Mouse (Mus musculus) liver, embryonic 16.5 days (tissue): ENCODE results near the gene Pdgfb. TPM values are rescaled to one million over a fixed set of nuclear protein-coding genes. Genes with fewer than 3 reads are reported as not detected.

Source experiments
- ATAC-seq: fragments of 200-750 bp; cut with Nextera tagmentation; 2 replicates; pipeline ENCODE4 v1.8.0; 2017; ENCODE audit warnings: low read depth, mild to moderate bottlenecking, moderate number of reproducible peaks, moderate library complexity
- H3K27ac ChIP-seq: fragments of 300-500 bp; sonication (generic); 2 replicates; pipeline ENCODE4 v1.5.1; 2014; ENCODE audit warnings: mild to moderate bottlenecking, low read length
- H3K27me3 ChIP-seq: fragments of 300-500 bp; sonication (generic); 2 replicates; pipeline ENCODE4 v1.6.1; 2014; ENCODE audit warnings: low read depth, low read length, mixed read lengths; ENCODE audit not compliant: control insufficient read depth, insufficient read depth
- H3K36me3 ChIP-seq: fragments of 300-500 bp; sonication (generic); 2 replicates; pipeline ENCODE4 v1.6.1; 2014; ENCODE audit warnings: mild to moderate bottlenecking; ENCODE audit not compliant: control insufficient read depth, insufficient read depth
- H3K4me1 ChIP-seq: fragments of 300-500 bp; sonication (generic); 2 replicates; pipeline ENCODE4 v1.6.1; 2014; ENCODE audit warnings: low read depth, low read length, mixed read lengths; ENCODE audit not compliant: control insufficient read depth
- H3K4me2 ChIP-seq: fragments of 300-500 bp; sonication (generic); 2 replicates; pipeline ENCODE4 v1.6.1; 2014; ENCODE audit warnings: low read depth, low read length, mixed read lengths
- H3K4me3 ChIP-seq: fragments of 300-500 bp; sonication (generic); 2 replicates; pipeline ENCODE4 v1.5.1; 2014; ENCODE audit warnings: low read depth, mild to moderate bottlenecking, low read length
- H3K9ac ChIP-seq: fragments of 300-500 bp; sonication (generic); 2 replicates; pipeline ENCODE4 v1.6.1; 2014; ENCODE audit warnings: low read depth, low read length
- H3K9me3 ChIP-seq: fragments of 300-500 bp; sonication (generic); replicated peaks from 2 replicates; pipeline ENCODE4 v1.6.1; 2016; ENCODE audit warnings: low read length; ENCODE audit not compliant: control insufficient read depth
- WGBS: fragments of 180-500 bp; shearing (Covaris S2); extraction: QIAGEN DNeasy Blood & Tissue Kit; methylation state at CpG from one replicate; pipeline ENCODE4 v1.1.7; 2014; ENCODE audit not compliant: insufficient replicate concordance; 5-methylcytosine and 5-hydroxymethylcytosine counted together
- polyA plus RNA-seq: library from polyadenylated mRNA; unstranded; fragments of >200 nt; fragmentation: Nextera tagmentation; extraction: Ambion mirVana; gene quantifications from 2 replicates; pipeline ENCODE4 v1.2.1, GENCODE M21; 2015

Gene Pdgfb
- polyA plus RNA-seq, 1 experiment from 2014 or later = 0.40 TPM

- Histone ChIP-seq H3K9me3 (peaks cover 2% of the 10 kb centered on the region; the same call in 1 of the 2 replicates), H3K4me1 (no peaks in the 10 kb centered on the region), H3K4me2 (no peak overlapping the region), H3K27me3 (no peaks in the 10 kb centered on the region), H3K9ac (no peak overlapping the region), H3K36me3 (no peaks in the 10 kb centered on the region), H3K27ac (no peak overlapping the region), H3K4me3 (no peak overlapping the region)
- no peak; the same call in 1 of the 2 replicates for ATAC-seq
- WGBS = 57% methylated on average over 5 of the region's 5 CpGs
Observed at GRCm38 (mm10) chr15:80026061-80026460, 11.3 kb upstream of the Pdgfb start.

GRCm38 (mm10) chr15:80025615-80026014 lies 10.8 kb upstream of the Pdgfb start:
- Histone ChIP-seq H3K36me3 (no peaks in the 10 kb centered on the region), H3K9me3 (no peaks in the 10 kb centered on the region), H3K4me1 (no peaks in the 10 kb centered on the region), H3K27me3 (no peaks in the 10 kb centered on the region), H3K9ac (no peak overlapping the region), H3K4me2 (no peak overlapping the region), H3K27ac (no peak overlapping the region), H3K4me3 (no peak overlapping the region)
- WGBS = 49% methylated on average over 7 of the region's 7 CpGs
- ATAC-seq = no peak

GRCm38 (mm10) chr15:80024331-80025313 lies 9.8 kb upstream of the Pdgfb start:
- 33% methylated on average over 11 of the region's 11 CpGs for WGBS

GRCm38 (mm10) chr15:80020516-80020915 lies 5.7 kb upstream of the Pdgfb start:
- H3K4me1 ChIP-seq = no peaks in the 10 kb centered on the region
- no peak for ATAC-seq
- WGBS = 58% methylated on average over 4 of the region's 4 CpGs
- H3K36me3 ChIP-seq = no peaks in the 10 kb centered on the region
- H3K4me3 ChIP-seq = no peak overlapping the region
- H3K9me3 ChIP-seq = no peaks in the 10 kb centered on the region
- no peak overlapping the region for H3K4me2 ChIP-seq
- H3K27me3 ChIP-seq = peaks cover 9% of the 10 kb centered on the region
- no peak overlapping the region for H3K27ac ChIP-seq
- no peak overlapping the region for H3K9ac ChIP-seq

More at GRCm38 (mm10) chr15:80024331-80025313, 9.8 kb upstream of the Pdgfb start:
- no peaks in the 10 kb centered on the region for H3K4me1 ChIP-seq
- H3K4me2 ChIP-seq = no peak overlapping the region
- no peak overlapping the region for H3K4me3 ChIP-seq
- no peak overlapping the region for H3K27ac ChIP-seq
- no peak for ATAC-seq
- no peaks in the 10 kb centered on the region for H3K27me3 ChIP-seq
- no peaks in the 10 kb centered on the region for H3K9me3 ChIP-seq
- H3K36me3 ChIP-seq = no peaks in the 10 kb centered on the region
- no peak overlapping the region for H3K9ac ChIP-seq

- H3K9me3 ChIP-seq = no peaks in the 10 kb centered on the region
- 52% methylated on average over 4 of the region's 4 CpGs for WGBS
- no peak overlapping the region for H3K27ac ChIP-seq
- H3K4me3 ChIP-seq = no peak overlapping the region
- no peak overlapping the region for H3K9ac ChIP-seq
- ATAC-seq = no peak
- H3K4me2 ChIP-seq = no peak overlapping the region
- H3K4me1 ChIP-seq = no peaks in the 10 kb centered on the region
- H3K27me3 ChIP-seq = peaks cover 18% of the 10 kb centered on the region
- no peaks in the 10 kb centered on the region for H3K36me3 ChIP-seq
Observed at GRCm38 (mm10) chr15:80019625-80020024, 4.8 kb upstream of the Pdgfb start.

GRCm38 (mm10) chr15:80019220-80019619 lies 4.4 kb upstream of the Pdgfb start:
- no peak overlapping the region for H3K9ac ChIP-seq
- H3K4me1 ChIP-seq = no peaks in the 10 kb centered on the region; the same call in 1 of the 2 replicates
- H3K4me2 ChIP-seq = no peak overlapping the region
- WGBS = 66% methylated on average over 7 of the region's 7 CpGs
- no peak overlapping the region for H3K27ac ChIP-seq
- ATAC-seq = no peak
- H3K4me3 ChIP-seq = no peak overlapping the region
- H3K27me3 ChIP-seq = peaks cover 22% of the 10 kb centered on the region
- H3K36me3 ChIP-seq = no peaks in the 10 kb centered on the region
- no peaks in the 10 kb centered on the region for H3K9me3 ChIP-seq

GRCm38 (mm10) chr15:80016563-80017301 lies 2.0 kb upstream of the Pdgfb start:
- ATAC-seq = no peak
- Histone ChIP-seq H3K27me3 (peaks cover 47% of the 10 kb centered on the region), H3K4me2 (no peak overlapping the region), H3K9ac (no peak overlapping the region), H3K27ac (no peak overlapping the region), H3K4me3 (no peak overlapping the region), H3K4me1 (no peaks in the 10 kb centered on the region; the same call in none of the 2 replicates), H3K9me3 (no peaks in the 10 kb centered on the region), H3K36me3 (no peaks in the 10 kb centered on the region)
- 47% methylated on average over 9 of the region's 9 CpGs for WGBS

- H3K27me3 ChIP-seq = peaks cover 60% of the 10 kb centered on the region
- no peaks in the 10 kb centered on the region; the same call in none of the 2 replicates for H3K4me1 ChIP-seq
- H3K9ac ChIP-seq = no peak overlapping the region
- no peak for ATAC-seq
- no peaks in the 10 kb centered on the region for H3K9me3 ChIP-seq
- H3K4me2 ChIP-seq = 0 out of 2 replicates have a peak overlapping the region, but pooled peaks have one; percentile 71
- H3K27ac ChIP-seq = no peak overlapping the region
- no peaks in the 10 kb centered on the region for H3K36me3 ChIP-seq
- no peak overlapping the region for H3K4me3 ChIP-seq
- WGBS = 60% methylated on average over 7 of the region's 7 CpGs
Observed at GRCm38 (mm10) chr15:80015211-80015952, 605 bp upstream of the Pdgfb start.
